In the genomic region with DNA sequence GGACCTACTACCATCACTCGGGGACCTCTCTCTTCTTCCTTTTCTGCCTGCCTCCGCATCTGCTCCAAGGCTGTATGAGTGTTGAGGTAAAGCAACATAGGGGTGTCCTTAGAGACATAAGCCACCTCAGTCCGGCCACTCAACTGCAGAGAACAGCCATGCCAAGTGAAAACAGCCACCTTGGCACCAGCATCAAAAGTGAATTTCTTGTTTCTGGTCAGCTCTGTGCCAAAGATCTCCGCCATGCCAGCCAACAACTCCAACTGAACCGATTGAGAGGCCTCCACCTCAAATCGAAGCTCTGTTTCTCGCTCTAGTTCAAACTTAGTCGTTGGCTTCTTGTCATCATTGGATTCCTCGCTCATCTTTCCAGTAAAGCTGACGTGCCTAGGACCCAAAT, we compare ENCODE assay signal across 1 mouse cellular context.
TF ChIP-seq lines count a peak whose summit lies in the region.

No protein-coding gene starts in this region.

TF ChIP-seq in myocyte, 11 proteins besides CTCF, POLR2A, EP300 and RAD21 (continued from another document):
- TF ChIP-seq TCF3 (IDR thresholded peaks at IDR 0.05; ENCODE audit: insufficient read length, low read depth) (no peak), E2F4 (IDR thresholded peaks at IDR 0.05; ENCODE audit: insufficient read depth) (no peak), REST (IDR thresholded peaks at IDR 0.05; ENCODE audit: insufficient read depth, insufficient read length) (no peak)
TF ChIP-seq in myocyte: peak in this region for 0.
